Mouse (Mus musculus) G1E (cell line): Measurements from ENCODE around the gene Spen. TPM values are rescaled to one million over a fixed set of nuclear protein-coding genes. Genes with fewer than 3 reads are reported as not detected.

Source experiments
- ATAC-seq: 2 replicates; pipeline ENCODE4 v1.8.0; 2016; ENCODE audit warnings: mild to moderate bottlenecking; ENCODE audit not compliant: insufficient number of reproducible peaks, poor library complexity, low FRiP score, severe bottlenecking; ENCODE audit errors: extremely low read depth
- DNase-seq: peaks from one replicate; pipeline ENCODE4 v3.0.0; 2012; ENCODE audit warnings: low spot score
- H3K27me3 ChIP-seq: 2 replicates; pipeline ENCODE4 v1.6.1; 2012; ENCODE audit warnings: mild to moderate bottlenecking, low read length, inconsistent platforms; ENCODE audit not compliant: insufficient read depth
- H3K36me3 ChIP-seq: replicated peaks from 2 replicates; pipeline ENCODE3; 2012; ENCODE audit warnings: mild to moderate bottlenecking, inconsistent platforms
- H3K4me1 ChIP-seq: 2 replicates; pipeline ENCODE4 v1.6.1; 2012; ENCODE audit warnings: low read depth, low read length, inconsistent platforms, mixed read lengths; ENCODE audit not compliant: insufficient read depth
- H3K4me3 ChIP-seq: 2 replicates; pipeline ENCODE4 v1.5.1; 2012; ENCODE audit warnings: low read depth, mild to moderate bottlenecking, inconsistent platforms, low read length, moderate library complexity, mixed read lengths
- H3K9me3 ChIP-seq: replicated peaks from 2 replicates; pipeline ENCODE4 v1.6.1; 2012; ENCODE audit warnings: inconsistent platforms
- CTCF ChIP-seq: IDR thresholded peaks from 2 replicates; pipeline ENCODE4 v1.5.1; 2012; ENCODE audit warnings: low read depth, low read length, inconsistent platforms, mixed read lengths
- GATA1 ChIP-seq: IDR thresholded peaks from 2 replicates; pipeline ENCODE4 v1.6.1; 2012; ENCODE audit warnings: borderline replicate concordance, low read length, inconsistent platforms, mixed read lengths
- GATA2 ChIP-seq: IDR thresholded peaks from 2 replicates; pipeline ENCODE4 v1.6.1; 2012; ENCODE audit warnings: low read depth, low read length, inconsistent platforms, borderline replicate concordance
- POLR2AphosphoS5 ChIP-seq: IDR thresholded peaks from 2 replicates; pipeline ENCODE4 v1.6.1; 2012; ENCODE audit warnings: low read depth, low read length, inconsistent platforms; ENCODE audit not compliant: insufficient replicate concordance
- TAL1 ChIP-seq: conservative IDR thresholded peaks from 2 replicates; pipeline ENCODE4 v1.6.1; 2012; ENCODE audit warnings: low read depth, low read length, inconsistent platforms, mixed read lengths
- polyA plus RNA-seq: library from polyadenylated mRNA; stranded (reverse); fragments of >175 nt; gene quantifications from 2 replicates; pipeline ENCODE4 v1.2.3, GENCODE M21; 2012
- total RNA-seq, 2 experiments: library from RNA; stranded (forward) in 1 of 2; stranded (reverse) in 1 of 2; fragments of 200-1000 nt in 1 of 2; fragments of >200 nt in 1 of 2; fragmentation: Nextera tagmentation in 1 of 2; gene quantifications; 2 replicates each; pipeline ENCODE4 v1.2.3; 2014 to 2017

Gene Spen
- total and polyA plus RNA-seq, 3 experiments = 21.4 to 149 (median 100) TPM

DNA sequence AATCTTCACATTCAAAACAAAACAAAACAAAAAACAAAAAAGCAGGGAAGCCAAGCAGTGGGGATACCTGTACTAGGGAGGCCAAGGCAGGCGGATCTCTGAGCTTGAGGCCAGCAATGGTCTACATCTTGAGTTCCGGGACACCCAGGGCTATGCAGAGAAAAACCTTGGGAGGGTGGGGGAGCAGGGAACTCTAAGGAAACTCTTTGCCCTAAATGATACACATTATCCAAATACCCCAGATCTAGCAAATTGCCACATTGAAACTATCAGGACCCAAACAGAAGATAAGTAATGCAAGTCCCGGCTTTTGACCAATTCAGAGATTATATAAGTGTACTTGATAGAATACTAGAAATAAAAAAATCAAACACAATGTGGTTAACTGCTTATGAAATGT, 5.2 kb upstream of the Spen start:
- Histone ChIP-seq H3K9me3 (no peaks in the 10 kb centered on the region), H3K4me1 (peaks cover 38% of the 10 kb centered on the region), H3K27me3 (no peaks in the 10 kb centered on the region), H3K36me3 (no peaks in the 10 kb centered on the region), H3K4me3 (no peak overlapping the region)
- no peak for ATAC-seq
- TF ChIP-seq POLR2AphosphoS5 (no peak), GATA2 (no peak), CTCF (no peak), TAL1 (no peak), GATA1 (no peak)
- no peak for DNase-seq

DNA sequence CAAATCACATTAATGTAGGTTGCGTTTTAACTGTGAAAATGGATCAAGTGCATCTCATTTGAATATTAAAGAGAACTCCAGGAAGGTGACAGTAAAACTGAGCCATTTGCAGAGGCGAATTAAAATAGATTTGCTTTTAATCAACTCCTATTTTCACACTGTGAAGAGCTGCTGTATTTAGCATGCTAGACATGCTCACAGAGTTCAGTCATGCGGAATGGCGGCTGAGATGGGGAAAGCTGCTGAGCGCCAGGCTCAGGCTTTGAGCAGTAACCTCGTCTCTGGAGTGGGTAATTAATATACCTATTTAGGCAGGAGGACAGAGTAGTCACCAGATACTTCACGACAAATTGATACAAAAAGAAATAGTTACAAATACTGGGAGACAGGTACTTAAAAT, 3.5 kb upstream of the Spen start:
- H3K36me3 ChIP-seq = no peaks in the 10 kb centered on the region
- TF ChIP-seq TAL1 (no peak), POLR2AphosphoS5 (no peak), GATA2 (no peak), CTCF (no peak), GATA1 (no peak)
- ATAC-seq (no peak), DNase-seq (no peak)
- H3K4me3 ChIP-seq = no peak overlapping the region; the same call in 1 of the 2 replicates
- H3K9me3 ChIP-seq = no peaks in the 10 kb centered on the region
- peaks cover 38% of the 10 kb centered on the region for H3K4me1 ChIP-seq
- no peaks in the 10 kb centered on the region for H3K27me3 ChIP-seq

DNA sequence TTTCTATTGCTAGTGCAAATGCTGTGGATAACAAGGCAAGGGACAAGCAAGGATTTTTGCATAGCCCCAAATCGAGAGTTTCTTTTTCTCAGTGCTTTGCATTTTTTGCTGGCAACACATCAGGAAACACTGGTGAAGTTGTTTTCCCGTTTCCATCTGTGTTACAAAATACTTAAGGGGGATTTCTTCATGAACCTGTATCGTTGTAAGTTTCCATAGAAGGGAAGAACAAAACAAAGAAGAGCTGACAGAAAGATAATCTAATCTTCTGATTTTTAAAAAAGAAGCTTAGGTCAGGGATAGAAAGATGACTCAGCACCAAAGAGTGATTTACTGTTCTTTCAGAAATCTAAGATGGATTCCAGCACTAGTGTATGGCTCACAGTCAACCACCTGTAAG, 2.4 kb upstream of the Spen start:
- ATAC-seq (no peak), DNase-seq (no peak)
- Histone ChIP-seq H3K4me3 (no peak overlapping the region), H3K4me1 (peaks cover 48% of the 10 kb centered on the region), H3K27me3 (no peaks in the 10 kb centered on the region), H3K36me3 (no peaks in the 10 kb centered on the region), H3K9me3 (no peaks in the 10 kb centered on the region)
- TF ChIP-seq GATA2 (no peak), CTCF (no peak), GATA1 (no peak), TAL1 (no peak), POLR2AphosphoS5 (no peak)

DNA sequence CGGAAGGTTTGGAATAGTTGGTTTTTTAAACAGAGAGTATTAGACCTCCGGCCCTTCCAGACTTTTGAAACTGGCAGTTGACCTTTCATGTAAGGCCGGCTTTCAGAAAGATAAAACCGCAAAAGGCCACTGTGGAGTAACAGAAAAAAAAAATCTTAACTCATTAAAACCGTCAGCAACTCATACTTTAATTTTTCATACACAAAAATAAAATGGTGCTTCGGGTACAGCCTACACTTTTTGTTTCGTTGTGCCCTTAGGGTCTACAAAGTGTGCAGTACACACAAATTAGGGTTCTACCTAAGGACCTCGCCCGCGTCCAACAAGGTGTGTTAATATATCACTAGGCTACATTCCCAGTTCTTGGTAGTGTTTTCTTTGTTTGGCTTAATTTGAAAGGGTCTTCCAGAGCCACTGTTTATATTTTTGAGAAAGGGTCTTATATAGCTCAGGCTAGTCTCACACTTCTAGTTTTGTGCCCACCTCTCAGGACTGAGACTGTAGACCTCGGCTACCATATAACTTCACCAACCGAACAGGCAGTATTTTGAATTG, 893 bp upstream of the Spen start:
- peaks cover 52% of the 10 kb centered on the region for H3K4me1 ChIP-seq

DNA sequence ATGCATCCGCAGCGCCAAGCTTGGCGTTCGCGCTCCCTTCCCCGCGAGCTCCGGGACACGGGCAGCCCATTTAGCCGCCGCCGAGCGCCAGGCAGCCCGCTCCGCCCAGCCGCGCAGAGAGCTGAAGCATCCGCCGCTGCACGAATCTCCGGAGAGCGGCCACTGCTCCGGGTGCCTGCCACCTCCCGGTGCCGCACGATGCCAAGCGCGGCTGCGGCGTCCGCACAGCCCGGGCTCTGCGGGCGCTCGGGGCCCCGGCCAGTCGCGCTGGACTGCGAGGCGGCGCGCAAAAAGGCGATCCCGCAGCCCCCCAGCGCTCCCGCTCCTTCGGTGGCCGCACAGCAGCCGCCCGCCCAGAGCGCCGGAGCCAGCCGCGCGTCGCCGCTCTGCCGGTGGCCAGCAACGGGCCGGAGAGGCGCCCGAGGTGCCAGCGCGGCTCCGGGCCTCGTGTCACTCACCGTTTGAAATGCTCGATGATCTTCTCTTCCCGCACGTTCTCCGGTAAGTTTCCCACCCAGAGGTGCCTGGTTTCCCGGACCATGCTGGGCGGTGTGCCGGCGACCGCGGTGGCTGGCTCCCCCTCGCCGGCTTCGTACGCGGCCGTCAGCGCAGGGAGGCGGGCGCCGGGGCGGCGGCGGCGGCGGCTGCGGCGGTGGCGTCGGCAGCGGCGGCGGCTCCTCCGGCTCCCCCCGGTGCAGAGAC, 540 bp downstream of the Spen start:
- ATAC-seq (no peak), DNase-seq (no peak)
- Histone ChIP-seq H3K27me3 (no peaks in the 10 kb centered on the region), H3K4me1 (peaks cover 61% of the 10 kb centered on the region), H3K36me3 (peaks cover 6% of the 10 kb centered on the region), H3K4me3 (peak overlapping the region; percentile 89), H3K9me3 (no peaks in the 10 kb centered on the region)
- TF ChIP-seq POLR2AphosphoS5 (no peak), CTCF (no peak), GATA1 (no peak), GATA2 (no peak), TAL1 (no peak)

More for the DNA sequence above, 893 bp upstream of the Spen start:
- TF ChIP-seq CTCF (no peak), GATA1 (no peak), TAL1 (no peak)
- peak overlapping the region; percentile 89 for H3K4me3 ChIP-seq
- H3K27me3 ChIP-seq = no peaks in the 10 kb centered on the region
- H3K36me3 ChIP-seq = peaks cover 2% of the 10 kb centered on the region
- no peak for ATAC-seq
- no peak for DNase-seq
- H3K9me3 ChIP-seq = no peaks in the 10 kb centered on the region

DNA sequence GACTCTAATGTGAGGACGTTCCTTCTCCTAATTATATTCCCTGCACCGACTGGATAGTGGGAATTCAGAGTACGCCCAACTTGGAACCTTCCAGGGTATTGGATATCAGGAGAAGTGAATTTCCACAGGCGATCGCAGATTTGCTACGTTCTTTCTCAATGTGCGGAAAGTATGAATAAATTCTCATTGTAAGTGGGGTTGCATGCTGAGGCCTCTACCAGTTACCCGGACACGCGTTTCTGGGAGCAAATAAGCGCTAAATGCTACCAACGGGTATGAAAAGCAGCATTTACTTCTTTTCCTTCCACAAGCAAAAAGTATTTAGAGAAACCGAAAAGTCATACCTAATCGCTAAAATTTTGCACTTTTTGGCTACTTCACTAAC, 1.2 kb downstream of the Spen start:
- Histone ChIP-seq H3K36me3 (peaks cover 8% of the 10 kb centered on the region), H3K4me1 (peaks cover 64% of the 10 kb centered on the region), H3K27me3 (no peaks in the 10 kb centered on the region), H3K4me3 (peak overlapping the region; percentile 89), H3K9me3 (no peaks in the 10 kb centered on the region)
- TF ChIP-seq POLR2AphosphoS5 (no peak), TAL1 (no peak), CTCF (no peak), GATA1 (no peak)
- DNase-seq = no peak
- ATAC-seq = no peak
